Mouse (Mus musculus) c-Kit-positive CD71-positive TER-119-positive erythroid progenitor cells, embryonic 14.5 days (primary cell): ENCODE measurements around the gene Gemin4.

Source experiments
- DNase-seq: peaks from one replicate; pipeline ENCODE4 v3.0.0-alpha.2; 2013; ENCODE audit warnings: low spot score

Gemin4 gene

DNA sequence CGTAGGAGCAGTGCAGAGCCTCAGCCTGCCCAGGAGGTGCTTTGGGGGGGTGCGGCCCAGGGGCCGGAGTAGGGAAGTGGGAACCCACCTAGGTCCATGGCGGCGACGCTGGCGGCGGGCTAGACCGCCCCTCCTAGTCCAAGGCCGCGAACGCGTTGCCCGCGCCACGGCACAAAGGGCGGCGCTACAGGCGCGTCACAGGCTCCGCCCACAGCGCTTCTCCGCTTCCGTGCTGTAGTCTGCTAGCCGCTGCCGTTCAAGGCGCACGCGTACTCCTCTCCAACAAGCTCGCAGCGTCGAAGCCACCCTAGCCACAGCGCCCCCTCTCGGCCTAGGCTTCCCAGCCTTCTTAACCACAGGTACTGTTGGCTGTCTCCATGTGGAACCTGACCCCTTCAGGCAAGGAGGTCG, at the start of gene Gemin4, which contains the start of gene Dbil5:
TSS of gene Gemin4 (minus strand) at position 275 of the 411 bp plus-strand sequence.
TSS of gene Dbil5 (plus strand) at position 219 of the 411 bp plus-strand sequence.
- DNase-seq: peak; percentile 97

DNA sequence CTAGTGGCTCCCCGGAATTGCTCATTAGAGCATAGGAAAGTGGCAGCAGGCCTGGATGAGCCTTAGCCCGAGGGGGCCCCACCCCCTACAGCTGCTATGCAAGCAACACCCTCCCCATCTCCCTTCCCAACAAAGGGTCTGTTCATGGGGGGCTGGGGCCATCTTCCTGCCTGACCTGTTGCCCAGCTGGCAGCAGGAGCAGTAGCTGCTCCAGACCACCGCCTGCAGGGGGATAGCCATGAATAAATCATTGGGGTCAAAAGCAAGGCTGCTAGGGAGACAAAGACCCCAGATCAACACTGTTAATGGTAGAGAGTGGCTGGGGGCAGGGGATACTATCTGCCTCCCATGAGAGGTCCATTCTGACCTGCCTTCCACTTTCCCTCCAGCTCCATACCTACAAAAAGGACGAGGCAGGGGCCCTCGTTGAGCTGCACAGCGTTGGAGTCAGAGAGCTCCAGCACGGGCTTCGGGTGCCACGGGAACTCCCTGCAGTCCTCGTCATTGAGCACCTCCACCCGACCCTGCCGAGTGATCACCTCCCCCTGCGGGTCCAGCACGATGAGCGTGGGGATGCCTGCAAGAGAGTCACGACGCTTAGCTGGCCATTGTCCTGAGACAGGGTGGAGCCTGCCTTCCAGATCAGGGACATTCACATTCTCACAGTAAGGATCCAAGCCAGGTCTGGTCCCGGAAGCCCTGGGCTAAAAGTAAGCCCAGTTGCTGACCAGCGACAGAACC, 45.3 kb upstream of the Gemin4 start:
- no peak for DNase-seq

DNA sequence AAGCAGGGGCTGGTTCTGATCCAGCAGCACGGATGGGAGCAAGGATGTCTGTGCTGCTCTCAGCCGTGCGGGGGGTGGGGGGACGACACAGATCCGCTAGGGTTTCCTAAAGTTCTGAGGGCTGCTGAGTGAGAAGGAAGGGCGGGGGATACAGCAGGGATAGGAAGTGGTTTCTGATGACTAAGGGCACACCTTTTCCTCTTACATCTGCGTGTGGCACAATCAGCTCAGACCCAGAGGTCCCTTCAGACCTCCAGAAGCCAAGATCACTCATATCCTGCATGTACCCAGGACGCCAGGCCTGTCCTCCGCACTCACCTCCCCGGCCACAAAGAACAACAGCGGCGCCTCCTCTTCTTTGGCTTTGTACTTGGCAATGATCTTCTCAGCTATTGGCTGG, 43.8 kb upstream of the Gemin4 start:
- no peak for DNase-seq

DNA sequence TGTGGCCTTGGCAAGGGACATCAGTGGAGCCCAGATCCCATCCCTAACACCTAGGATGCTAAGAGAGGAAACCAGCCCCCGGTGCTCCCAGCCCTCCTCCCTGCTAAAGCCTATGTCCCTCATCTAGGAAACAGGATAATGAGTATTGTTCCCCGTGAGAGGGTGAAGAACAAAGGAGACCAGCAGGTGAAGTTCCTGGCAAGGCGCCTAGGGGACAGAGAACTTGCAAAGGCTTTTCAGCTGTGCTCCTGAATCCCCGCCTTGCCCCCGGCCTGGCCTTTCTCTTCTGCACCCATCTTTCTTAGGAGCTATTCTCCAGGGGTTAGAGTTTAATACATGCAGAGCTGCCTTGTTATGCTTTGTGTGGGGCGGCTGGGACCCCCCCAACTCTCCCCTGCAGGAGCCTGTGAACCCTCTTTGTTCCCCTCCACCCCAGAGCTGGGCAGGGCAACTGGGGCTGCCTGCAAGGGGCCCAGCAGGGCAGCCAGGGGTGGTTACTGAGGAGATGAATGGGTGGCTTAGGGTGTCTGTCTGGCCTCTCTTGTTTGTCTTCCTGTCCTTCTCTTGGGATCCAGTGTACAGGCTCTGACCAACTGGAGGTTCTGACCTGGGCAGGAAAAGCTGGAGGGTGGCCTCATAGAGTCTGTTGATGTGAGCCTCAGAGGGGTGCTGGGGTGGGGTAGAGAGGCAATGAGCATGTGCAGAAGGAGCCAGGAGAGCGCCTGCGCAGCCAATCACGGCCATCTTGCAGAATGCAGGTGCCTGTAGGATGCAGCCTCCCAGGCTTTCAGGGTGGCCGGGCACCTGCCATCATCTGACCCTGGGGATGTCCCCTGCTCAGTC, 43.0 kb upstream of the Gemin4 start:
- no peak for DNase-seq

DNA sequence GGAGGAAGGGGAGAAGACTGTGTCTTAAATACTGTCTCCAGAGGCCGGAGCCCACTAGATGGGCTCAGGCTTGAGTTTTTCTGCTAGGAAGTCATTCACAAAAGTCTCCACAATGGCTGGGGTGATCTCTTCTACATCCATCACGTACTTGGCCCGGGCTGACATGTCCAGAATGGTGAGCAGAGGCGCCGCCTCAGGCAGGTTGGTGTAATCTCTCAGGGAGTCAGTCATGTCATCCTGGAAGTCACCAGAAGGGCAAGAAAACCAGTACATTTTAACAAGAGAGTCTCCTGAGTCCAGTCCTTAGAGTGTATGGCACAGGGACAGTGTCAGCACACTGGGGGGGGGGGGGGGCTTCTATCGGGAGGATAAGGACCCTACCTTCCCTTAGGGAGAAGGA, 41.0 kb upstream of the Gemin4 start:
- DNase-seq: no peak

DNA sequence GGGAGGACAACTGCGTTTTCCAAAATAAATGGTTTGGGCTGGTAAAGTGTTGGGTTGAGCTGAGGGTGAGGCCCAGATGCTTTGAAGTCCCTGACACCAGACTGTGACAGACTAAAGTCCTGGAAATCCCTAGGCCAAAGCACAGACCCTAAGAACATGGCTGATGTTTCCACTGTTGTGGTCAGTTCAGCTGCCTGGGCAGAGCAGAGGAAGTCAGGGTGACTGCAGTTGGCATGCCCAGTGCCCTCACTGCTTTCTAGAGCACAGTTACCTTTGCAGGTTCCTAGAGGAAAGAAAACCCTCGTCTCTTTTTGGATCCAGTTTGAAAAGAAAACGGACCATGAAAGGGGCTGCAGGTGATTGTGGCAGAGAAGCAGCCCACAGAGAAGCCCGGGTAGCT, 39.9 kb upstream of the Gemin4 start:
- DNase-seq: no peak

DNA sequence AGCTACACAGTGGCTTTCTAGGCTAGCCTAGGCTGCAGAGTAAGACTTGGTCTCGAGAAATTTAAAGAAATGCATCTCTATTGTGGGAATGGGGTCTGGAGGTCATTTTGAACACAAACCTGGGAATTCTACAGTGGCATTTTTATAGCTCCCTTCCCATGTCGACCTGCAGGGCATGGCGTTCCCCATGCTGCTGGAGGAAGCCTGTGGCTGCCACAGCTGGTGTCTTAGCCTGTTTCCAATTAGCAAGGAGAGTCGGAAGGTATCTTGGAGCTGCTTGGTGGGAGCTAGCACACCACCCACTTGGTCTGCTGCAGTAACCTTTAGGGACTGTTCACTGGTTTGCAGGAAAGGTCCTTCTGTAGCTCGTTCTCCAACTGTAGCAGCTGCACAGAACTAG, 38.7 kb upstream of the Gemin4 start:
- no peak for DNase-seq

DNA sequence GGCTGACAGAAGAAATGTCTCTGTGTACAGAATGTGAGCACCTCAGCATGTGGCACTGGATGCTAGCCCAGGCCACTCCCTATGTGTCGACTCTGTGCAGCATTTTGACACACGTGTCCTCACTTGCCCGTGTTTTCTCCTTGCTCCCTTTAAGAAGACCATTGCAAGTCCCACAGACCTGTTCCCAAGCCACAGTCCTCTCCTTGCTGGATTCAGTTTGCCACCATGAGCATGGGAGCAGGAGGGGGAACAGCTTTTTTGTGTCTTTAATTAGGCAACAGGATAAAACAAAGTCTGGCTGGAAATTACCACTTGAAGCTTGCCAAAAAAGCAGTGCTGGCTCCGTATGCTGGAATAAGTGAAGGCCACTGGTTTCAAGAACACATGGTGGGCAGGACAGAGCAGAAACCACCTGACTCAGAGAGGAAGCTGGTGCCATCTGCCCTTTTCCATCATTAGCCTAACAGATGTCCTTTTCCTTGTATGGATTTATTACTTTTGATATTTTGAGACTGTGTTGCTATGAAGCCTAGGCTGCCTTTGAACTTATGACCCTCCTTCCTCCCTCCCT, 38.1 kb upstream of the Gemin4 start:
- no peak for DNase-seq

DNA sequence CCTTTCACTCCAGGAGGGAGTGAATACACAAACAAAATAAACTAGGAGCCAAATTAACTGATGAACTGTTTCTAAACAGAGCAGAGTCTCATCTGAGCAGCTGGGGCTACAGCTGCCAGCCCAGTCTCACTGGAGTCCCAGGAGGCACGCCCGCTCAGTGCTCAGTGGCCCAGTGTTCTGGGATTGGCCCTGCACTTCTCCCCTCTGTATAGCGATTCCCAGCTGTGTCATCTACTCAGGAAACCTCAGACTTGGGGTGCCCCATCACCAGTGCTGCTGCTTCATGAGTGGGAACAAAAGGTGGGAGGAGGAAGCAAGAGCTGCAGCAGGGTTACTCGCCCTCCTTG, 36.4 kb upstream of the Gemin4 start:
- no peak for DNase-seq

DNA sequence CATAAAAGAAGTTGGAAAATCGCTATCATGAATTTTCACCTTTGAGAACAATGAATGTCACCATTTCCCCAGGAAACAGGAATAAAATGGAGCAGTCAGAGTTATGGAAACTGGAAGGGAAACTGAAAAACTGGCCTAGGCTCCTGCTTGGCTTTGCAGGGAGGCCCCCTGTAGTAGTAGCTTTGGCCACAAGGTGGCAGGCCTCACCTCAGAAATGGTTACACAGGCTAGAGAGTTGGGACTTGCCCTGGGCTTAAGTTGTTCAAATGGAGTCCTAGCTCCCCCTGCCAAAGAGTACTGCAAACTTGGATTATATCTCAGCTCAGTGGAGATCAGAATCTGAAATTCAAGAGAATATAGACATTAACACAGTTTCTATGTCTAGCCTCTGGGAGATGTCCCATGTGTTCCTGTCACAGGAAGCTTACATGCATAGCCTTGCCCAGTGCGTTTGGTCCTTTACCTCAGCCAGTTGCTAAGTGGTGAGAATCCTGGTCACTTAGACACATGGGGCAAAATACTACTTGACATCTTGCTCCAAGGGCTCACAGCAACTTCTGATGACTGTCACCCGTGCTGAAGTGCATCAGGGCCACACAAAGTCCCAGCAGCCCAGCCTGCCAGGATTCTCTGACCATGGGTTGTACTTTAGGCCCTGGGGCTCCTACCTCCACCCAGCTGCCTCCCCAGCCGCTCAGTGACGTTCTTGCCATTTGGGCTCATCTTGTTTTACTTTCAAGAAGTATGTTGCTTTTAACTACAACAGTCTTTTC, 35.9 kb upstream of the Gemin4 start:
- DNase-seq: peak; percentile 32

DNA sequence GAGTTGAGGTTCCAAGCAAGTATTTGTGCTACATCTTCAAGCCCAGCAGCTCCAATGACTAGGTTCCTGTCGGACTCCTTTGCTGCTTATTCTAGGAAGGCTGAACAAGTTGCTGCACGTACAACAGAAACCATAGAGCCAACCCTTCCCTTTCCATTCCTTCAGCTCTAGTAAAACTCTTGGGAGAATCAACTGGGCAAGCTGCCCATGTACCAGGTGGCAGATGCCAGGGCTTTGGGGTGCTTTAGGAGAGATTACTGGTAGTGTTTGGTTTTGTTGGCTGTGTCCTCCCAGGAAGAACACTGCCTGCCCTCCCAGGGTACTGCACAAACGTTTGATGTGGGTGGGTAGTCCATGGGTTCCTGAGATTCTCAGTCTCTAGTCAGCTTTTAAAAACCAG, 34.6 kb upstream of the Gemin4 start:
- no peak for DNase-seq

DNA sequence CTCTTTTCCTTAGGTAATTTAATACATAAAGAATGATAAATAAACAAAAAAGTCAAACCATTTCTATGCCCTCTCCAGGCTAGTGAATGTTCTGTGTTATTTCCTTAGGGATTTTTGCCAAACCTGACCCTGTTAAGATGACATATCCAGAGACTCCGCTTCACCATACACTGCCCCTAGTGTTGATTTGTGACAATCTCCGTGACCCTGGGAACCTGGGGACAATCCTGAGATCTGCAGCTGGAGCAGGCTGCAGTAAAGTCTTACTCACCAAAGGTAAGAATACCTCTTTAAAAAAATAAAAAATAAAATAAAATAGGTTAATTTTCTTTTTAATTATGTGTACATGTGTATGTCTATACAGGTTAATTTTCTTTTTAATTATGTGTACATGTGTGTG, 29.8 kb upstream of the Gemin4 start:
- DNase-seq: no peak

DNA sequence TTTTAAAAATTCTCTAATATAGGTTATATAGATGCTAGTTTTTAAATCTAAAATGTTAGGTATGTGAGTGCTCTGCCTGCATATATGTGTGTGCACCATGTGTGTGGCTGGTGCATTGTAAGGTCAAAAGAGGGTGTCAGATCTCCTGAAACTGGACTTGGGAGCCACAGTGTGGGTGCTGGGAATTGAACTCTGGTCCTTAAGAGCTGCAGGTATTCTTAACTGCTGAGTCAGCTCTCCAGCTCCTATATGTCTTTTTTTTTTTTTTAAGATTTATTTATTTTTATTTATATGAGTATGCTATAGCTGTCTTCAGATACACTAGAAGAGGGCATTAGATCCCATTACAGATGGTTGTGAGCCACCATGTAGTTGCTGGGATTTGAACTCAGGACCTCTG, 29.0 kb upstream of the Gemin4 start:
- no peak for DNase-seq

DNA sequence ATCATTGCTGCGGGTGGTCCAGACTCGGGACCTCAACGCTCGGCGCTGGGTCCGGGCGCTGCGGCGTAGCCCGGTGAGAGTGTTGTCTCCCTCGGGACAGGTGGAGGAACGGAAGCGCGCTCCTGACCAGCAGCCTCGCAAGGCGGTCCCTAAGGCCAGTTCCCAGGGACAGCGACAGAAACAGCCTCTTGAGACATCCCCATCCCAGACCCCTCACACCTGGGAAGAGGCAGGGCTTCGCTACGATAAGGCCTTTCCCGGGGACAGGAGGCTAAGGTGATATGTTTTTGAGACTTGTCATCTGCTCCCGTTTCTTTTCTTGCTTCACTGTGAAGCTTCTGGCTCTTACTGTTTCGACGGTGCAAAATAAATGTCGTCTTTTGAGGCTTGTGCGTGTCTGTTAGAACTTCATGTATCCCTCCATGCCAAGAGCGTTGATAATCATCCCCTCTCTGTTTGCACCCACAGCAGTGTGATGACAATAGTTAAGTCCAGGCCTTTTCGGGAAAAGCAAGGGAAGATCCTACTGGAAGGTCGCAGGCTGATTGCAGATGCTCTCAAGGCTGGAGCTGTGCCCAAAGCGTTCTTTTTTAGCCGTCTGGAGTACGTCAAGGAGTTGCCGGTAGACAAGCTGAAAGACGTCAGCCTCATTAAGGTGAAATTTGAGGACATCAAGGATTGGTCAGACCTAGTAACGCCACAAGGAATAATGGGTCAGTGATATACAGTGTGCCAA, 26.5 kb upstream of the Gemin4 start:
- DNase-seq: peak; percentile 21

DNA sequence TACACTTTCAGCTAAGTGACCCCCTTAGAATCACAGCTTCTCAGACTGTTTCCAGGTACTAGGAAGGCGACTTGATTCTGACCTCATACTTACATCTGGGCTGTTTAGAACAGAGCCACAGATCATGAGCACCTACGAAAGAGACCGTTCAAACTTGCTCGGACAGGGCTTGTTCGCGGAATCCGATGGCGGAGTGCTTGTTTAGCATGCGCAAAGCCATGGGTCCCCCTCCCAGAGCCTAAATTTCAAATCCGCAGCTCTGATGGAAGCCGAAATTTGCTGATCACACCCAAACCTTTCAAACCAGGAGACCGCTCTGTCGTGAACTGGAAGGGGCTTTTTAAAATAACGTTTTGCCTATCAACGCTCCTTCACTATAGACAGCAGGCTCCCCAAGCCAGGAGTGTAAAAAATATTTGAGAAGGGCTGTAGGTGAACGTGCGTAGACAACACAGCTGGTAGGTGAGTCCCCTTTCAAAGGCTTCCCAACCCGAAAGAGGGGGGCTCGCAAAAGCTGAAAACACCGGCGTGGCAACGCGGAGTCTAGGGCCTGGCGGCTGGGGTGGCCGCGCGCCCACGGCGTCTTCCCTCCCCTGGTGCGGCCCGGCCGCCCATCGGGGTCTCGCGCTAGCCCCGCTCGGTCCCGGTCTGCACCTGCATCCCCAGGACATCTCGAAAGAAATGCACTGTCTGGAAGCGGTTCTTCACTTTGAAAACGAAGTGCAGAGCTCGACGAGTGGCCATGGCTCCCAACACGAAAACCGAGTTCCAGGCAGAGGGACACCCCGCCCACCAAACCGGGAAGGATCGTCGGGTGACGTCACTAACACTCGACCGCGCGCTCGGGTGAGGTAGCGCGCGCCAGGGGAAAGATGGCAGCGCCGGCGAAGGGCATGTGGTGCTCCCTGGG, 25.7 kb upstream of the Gemin4 start, which contains the start of the genes Mrm3 and Glod4:
TSS of gene Mrm3 (plus strand) at position 815 of the 910 bp plus-strand sequence.
TSS of gene Glod4 (minus strand) at position 825 of the 910 bp plus-strand sequence.
- DNase-seq: peak; percentile 85

DNA sequence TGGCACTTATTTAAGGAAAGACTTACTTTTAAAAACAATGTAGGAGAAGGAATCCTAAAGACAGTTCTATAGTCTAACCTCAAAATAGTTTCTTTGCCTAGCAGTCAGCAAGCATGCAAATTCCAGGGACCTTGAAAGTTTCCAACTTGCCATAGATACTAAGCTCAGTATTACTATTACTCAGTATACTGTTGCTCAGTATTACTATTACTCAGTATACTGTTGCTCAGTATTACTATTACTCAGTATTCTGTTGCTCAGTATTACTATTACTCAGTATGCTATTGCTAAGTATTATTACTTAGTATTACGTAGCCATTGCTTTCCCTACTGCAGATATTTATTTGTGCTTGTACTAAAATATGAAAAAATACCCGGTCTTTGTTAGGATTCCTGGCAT, 22.3 kb upstream of the Gemin4 start:
- no peak for DNase-seq

DNA sequence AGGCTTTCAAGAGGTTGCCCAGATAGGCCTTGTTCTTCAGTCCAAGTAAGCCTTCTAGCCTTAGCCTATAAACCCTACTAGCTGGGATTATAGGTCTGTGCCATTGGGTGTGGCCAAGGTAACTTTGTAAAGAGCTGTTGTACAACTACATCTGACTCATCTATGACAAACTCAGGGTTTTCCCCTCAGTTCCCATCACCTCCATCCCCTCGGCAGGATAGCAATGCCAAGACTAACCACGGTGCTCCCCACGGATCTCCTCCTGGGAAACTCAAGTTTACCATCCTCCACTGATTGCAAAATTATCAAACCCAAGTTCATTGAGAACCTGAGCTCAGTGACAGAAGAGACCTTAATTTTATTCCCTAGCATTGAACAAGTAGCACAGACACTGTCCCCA, 18.7 kb upstream of the Gemin4 start:
- DNase-seq: no peak

DNA sequence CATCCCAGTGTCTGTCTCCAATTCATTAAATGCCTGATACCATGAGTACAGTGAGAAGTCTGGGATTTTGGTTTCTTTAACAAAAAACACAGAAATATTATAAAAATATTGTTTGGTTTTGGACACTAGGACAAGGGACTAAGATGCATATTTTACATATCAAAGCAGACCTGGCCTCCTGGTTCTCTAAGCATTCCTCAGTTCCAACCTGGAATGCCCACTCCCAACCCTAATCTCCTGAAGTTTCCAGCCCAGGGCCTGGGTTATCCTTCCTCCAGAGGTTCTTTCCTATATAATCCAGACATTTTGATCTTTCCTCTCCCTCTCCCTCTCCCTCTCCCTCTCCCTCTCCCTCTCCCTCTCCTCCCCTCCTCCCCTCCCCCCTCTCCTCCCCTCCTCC, 7.6 kb upstream of the Gemin4 start:
- DNase-seq: no peak

DNA sequence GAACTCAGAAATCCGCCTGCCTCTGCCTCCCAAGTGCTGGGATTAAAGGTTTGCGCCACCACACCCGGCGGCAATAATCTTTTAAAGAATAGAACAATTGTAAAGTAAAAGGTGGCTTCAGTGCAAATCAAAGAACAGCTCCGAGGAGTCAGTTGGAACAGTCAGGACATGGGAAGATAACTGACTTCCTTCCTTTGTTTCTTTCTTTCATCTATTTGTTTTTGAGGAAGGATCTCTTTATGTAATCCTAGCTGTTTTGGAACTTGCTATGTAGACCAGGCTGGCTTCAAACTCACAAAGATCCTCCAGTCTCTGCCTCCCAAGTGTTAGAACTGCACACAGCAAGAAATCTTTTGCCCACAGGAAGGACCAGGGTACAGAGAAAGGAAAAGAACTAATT, 7.2 kb upstream of the Gemin4 start:
- DNase-seq: no peak

DNA sequence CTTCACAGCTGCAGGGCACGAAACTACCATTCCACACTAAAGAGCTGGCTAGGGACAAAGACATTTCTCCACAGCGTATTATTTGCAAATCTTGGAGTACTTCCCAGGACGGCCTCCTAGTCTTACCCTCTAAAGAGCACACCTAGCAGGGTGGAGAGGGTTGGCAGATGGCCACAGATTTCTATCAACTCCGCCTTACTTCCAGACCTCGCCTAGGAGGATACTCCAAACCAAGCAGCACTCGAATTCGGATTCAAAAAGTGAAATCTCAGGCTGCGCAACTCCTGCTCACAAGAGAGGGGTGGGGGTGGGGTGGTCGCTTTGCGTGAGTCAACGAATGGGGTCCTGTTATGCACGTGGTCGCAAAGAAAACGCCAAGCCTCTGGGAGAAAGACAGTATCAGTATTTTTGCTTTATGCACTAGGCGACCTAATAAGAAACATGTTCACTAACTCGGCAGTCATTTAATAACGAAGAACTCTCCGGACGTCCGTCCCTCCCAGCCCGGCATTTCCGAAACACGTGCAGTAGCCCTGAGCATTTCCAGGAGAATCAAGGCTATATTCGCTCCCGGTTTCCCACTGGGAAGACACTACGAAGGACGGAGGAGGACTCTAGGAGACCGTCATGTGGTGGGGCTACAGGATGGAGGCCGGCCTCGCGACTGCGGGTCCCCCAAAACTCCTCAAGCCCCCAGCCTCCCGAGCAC, 629 bp downstream of the Gemin4 start:
- peak; percentile 41 for DNase-seq
